Mouse (Mus musculus): ENCODE data around the gene Bfar.
"Not testable (repeated sequence)": the region's sequence is repeated elsewhere in the genome, so short reads cannot be mapped to it uniquely, and the experiment has no call there.

Bfar gene

DNA sequence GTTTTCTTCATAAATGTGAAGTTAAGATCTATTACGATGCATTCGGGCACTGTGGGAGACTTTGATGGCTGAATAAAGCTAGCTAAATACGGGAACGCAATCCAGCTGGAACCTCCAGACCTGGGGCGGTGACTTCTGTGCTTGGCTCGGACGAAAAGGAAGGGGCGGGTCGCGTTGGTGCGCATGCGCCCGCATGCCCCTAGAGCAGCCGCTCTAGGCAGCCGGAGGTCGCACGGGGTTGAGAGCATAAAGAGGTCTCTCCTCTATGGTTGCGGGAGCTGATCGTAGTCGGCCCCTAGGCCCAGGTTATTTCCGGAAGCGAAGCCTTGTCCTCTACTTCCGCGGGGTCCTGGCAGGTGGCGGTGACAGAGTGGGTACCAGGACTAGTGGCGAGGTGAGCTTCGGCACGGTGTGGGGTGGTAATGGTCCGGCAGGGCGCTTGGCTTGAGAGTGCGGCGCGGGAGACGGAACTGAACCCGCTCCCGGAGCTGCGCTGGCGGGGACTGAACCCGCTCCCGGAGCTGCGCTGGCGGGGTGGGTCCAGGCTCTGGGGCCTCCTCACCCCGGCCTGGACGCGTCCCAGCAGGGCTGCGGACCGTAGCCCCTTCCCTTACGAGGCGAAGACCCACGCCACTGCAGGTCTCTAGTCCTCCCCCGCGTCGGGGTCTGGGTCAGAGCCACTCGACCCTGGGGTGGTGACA, at the start of gene Bfar, which contains the start of gene 3110001I22Rik:
Gene Bfar, plus strand, starts transcription at position 174 of the 701 bp plus-strand sequence.
Gene 3110001I22Rik, plus strand, starts transcription at position 245 of the 701 bp plus-strand sequence.
- peak; percentile 82 for DNase-seq (ENCODE audit: low spot score)

DNA sequence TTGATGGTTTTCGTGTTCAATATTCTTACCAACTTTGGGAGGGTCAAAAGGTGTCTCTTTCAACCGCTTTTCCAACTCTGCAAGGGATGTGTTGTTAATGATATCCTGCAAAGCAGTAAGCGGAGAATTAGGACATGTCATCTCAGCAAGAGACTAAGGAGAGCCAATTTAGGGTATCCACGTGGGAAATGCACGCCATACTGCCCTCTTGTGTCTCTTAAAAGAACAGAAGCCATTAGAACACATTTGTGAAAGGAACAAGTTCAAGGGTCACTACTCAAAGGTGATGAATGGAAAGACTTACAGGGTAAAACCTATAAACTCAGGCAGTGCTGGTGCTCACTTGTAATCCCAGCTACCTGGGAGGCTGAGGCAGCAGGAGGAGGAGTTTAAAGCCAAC, 43.3 kb upstream of the Bfar start:
- no peak for DNase-seq (ENCODE audit: low spot score)

DNA sequence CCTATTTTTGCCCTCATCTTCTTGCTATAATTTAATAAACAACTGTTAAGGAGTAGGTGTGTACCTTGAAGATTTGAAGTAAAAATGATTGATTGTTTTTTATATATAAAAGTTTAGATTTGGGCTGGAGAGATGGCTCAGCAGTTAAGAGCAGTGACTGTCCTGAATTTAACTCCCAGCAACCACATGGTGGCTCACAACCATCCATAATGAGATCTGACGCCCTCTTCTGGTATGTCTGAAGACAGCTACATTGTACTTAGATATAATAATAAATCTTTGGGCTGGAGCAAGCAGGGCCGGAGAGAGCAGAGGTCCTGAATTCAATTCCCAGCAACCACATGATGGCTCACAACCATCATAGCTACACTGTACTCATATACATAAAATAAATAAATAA, 33.5 kb upstream of the Bfar start:
- not testable (repeated sequence) for DNase-seq (ENCODE audit: low spot score)

DNA sequence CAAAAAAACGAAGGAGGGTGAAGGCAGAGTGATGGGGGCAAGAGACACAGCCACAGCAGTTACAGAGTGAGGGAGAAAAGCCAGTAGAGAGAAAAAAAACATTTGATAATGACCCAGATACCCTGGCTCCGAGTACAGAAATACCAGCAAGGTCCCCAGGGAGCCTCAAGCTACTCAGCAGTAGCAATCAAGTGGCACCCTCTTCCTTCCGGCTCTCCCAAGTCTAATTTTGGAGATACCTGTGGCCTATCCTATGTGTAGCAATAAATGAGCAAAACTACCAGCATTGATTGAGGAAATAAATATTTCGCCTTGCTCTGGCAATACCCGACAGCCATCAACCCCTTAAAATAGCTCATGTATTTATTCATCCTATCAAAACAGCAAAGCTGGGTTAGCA, 32.1 kb upstream of the Bfar start:
- DNase-seq (ENCODE audit: low spot score): no peak

DNA sequence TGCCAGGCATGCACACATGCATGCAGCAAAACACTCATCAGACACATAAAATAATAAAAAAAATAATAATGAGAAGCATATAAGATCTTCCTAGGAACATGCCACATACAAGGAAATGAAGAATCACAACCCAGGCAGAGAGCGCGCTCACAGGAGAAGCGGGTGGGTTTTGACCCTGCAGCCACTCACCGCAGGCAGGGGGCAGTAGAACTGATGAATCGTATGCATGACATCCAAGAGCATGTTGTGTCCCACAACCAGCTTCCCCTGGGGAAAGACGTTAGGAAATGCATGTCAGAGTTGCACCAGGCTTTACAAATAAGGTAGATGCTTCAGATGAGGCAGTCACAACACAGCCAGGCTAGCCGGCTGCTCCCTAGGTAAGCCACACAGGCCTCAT, 31.6 kb upstream of the Bfar start:
- no peak for DNase-seq (ENCODE audit: low spot score)

DNA sequence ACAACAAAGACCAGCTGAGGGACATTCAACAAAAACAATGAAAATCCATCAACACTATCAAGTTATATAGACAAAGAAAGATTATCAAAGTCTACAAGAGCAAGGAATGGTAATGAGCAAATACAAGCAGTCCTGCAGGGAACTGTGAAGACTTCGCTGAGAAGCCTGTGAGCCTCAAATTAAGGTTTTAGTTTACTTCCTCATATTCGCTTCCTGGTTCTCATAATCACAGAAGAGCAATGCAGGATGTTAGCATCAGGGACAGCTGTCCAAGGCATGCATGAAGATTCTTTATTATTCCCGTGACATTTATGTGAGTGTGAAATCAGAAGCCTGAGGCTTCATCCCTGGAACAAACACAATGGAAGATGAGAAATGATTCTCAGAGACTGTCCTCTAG, 27.2 kb upstream of the Bfar start:
- no peak for DNase-seq (ENCODE audit: low spot score)

DNA sequence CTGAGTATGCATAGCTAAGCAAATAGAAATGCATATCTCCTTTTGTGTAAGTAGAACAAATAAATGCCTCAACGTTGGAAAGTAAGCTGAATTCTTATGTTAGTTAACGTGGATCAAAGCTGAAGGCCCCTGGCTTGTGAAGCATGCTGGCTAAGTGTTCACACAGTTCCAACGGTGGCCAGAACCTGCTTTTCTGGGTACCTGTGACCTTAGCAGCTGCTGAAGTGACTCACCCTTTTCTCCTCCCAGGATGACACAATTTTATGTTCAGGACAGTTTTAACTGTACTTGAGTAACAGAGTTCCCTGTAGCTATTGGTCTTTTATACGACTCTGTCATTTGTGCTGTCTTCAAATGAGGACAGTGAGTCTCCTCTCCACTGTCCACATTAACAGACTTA, 25.7 kb upstream of the Bfar start:
- DNase-seq (ENCODE audit: low spot score): no peak

DNA sequence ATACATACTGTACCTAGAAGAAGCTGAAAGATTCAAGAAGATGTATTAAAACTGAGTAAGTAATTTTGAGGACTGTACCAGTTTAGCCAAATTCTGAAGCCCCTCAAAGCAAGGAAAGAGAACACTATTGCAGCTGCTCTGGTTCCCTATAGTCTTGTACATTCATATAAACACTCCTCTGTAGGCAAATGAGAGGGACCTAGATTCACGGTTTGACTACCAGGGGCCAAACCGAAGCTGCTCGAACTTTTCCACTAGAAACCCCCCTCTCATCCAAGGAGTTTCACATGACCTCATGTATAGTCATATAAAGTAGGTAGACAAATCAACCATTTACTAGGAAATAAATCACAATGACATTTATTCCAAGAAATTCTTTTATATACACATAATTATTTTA, 12.8 kb upstream of the Bfar start:
- DNase-seq (ENCODE audit: low spot score): no peak

DNA sequence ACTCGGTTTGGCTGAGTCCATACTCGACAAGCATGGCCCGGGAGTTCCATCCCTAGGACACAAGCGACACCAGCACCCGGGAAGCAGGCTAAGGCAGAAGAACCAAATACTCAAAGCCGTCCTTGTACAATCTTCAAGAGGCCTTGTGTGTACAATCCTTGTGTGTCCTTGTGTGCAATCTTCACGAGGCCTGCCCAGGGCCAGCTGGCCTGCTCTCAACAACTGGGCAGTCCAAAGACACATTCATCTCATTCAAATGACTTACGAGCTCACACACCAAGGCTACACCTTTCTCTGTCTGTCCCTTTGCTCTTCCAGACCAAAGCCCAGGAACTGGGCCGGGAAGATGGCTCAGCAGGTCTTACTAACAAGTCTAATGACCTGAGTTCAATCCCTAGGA, 10.9 kb upstream of the Bfar start:
- no peak for DNase-seq (ENCODE audit: low spot score)

DNA sequence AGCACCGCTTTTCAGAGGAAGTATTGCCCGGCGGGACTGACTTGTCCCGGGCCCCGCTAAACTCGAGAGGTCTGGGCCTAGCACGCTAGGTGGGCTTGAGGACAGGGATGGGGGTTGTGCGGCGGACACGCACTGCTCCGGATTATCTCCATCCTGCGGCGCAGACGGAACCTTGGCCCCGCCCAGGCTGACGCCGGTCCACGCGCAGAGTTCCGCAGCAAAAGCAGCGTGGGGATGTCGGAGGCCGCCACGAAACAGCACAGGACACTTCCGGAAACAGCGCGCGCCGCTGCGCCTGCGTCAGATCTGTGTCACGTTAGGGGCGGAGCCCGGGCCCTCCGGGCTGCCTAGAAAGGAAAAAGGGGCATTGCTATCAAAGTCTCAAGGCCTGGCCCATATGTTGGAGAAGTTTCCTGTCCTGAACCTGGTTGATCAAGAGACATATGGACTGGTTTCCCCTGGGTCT, 3.7 kb upstream of the Bfar start, which contains the start of gene Parn:
Gene Parn, minus strand, starts transcription at position 293 of the 466 bp plus-strand sequence.
- DNase-seq (ENCODE audit: low spot score): peak; percentile 89

DNA sequence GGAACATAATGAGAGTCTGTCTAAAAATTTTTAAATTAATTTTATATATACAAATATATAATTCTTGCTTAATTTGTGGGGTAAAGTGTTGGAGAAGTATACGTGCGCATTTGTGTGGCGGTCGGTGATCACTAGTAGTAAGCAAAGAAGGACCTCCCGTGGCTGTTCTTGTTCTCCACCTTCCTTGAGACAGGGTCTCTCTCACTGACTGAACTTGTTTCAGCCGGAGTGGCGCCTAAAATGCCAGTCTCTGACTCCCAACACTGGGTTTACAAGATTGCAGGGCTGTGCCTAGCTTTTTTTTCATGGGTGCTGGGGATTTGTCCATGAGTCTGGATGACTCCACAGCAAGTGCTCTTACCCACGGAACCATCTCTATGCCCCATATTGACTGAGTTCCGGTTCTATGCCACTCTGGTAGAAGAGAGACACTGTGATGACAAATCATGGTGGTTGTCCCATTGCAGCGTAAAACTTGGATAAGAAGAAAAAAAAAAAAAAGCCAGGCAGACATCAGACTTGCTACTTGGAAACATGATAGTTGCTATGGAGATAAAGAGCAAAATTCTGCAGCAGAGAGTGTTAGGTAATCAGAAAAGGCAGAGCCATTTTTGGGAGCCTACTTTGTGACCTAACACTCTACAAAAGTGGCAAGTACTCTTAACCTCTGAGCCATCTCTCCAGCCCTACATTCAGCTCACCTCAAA, 3.1 kb upstream of the Bfar start:
- no peak for DNase-seq (ENCODE audit: low spot score)

DNA sequence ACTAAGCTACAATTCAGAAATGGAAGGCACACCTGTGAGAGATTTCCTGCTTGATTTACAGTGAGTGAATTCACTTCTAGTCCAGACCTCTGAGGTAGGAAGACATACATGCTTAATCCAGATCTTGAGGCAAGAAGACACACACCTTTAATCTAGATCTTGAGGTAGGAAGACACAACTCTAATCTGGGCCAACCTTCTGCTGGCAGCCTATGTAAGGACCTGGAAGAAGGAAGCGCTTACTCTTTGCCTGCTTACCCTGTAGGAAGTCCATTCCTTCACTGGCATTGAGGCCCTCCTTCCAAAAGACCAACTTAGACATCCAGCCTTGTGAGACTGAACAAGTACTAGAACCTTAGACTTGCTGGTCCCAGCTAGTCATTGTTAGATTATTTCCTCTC, 2.4 kb upstream of the Bfar start:
- DNase-seq (ENCODE audit: low spot score): no peak

DNA sequence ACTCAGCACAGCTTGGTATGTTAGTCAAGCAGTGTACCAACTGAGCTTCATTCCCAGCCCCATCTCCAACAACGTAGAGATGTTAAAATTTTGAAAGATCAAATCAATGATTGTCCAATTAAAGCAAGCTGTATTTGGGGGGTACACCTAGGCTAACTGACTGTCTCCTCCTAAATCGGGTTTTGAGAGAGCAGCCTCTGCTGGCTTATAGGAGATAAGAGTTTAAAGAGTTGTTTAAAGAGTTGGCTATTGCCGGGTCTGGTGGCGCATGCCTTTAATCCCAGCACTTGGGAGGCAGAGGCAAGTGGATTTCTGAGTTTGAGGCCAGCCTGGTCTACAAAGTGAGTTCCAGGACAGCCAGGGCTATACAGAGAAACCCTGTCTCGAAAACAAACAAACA, 762 bp upstream of the Bfar start:
- not testable (repeated sequence) for DNase-seq (ENCODE audit: low spot score)

DNA sequence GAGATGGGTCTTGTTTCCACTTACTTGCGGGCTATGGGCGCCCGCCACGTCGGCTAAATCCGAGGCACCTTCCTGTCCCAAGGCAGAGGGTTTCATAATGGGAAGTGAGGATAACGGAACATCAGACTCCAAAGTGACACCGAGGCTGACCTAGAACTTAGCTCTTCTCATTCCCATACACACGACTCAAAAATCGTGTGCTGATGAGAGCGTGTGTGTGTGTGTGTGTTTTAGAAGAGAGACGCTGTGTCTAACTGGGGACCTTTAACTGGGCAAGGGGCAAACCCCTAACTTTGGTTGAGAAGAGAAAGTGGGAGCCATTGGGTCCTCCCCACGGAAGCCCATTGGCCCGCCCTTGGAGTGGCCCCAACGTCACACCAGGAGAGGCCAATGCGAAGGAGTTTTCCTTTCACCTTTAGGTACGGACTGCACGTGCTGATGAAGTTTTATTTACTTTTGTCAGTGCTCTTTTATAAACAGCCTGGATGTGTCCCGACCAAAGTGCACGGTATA, 784 bp downstream of the Bfar start:
- DNase-seq (ENCODE audit: low spot score): peak; percentile 66

DNA sequence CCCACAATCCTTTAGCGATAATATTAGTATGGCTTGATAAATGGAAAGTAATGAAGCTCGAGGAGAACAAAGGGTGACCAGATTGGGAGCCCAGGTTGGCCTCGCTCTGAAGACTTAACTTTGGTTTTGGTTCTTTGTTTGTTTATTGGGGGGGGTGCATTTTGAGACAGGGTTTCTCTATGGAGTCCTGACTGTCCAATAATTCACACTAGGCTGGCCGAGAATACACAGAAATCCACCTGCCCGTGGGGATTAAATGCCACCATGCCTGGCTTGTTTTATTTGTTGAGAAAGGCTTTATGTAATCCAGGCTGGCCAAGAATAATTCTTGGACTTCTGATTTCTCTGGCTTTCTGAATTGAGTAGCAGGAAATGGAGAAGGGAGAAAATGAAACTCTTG, 1.5 kb downstream of the Bfar start:
- DNase-seq (ENCODE audit: low spot score): no peak

DNA sequence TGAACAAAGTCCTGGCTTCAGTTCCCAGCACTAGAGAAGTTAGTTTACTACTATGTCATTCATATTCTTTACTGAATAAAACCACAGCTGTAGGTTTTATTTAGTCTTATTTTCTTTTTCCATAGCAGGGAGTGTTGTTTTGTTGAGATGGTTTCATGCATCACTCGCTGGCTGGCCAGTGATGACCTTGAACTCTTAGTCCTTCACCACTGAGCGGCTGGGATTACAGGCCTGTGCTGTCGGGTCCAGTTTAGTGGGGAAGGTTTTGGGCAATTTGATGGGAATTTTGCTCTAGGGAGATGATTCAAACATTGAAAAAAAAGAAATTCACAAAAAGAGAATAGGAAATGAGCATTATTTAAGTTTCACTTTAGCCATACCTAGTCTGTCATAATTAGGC, 2.9 kb downstream of the Bfar start:
- no peak for DNase-seq (ENCODE audit: low spot score)

DNA sequence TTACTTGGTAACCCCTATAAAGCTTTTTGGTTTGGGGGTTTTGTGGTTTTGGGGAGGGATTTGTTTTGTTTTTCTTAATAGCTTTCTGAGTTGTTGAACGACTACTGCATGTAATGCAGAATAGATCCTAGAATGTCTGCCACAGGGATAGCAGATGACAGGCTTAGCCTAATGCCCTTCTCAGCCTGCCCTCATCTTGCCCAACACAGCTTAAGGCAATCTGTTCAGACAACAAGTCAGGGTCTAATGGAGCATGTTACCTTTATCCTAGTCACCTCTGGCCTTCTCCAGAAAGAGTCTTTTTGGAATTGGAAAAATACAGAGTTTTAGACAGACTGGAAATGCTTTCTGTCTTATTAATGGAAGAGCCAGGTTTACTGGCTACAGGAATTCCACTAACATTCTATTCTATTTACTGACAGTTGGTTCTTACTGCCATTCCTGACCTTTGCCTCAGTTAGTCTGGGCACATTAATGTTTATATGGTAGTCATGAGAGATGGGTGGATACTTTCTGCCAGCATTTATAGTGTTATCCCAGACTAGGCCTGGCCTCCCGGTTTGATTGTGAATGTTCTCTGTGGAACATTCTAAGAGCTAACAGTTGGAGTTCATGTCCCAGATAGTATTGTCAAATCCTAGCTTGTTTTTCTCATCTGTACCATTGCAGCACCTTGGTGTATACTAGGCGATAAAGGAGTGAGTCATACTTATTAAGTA, 7.1 kb downstream of the Bfar start:
- no peak for DNase-seq (ENCODE audit: low spot score)

DNA sequence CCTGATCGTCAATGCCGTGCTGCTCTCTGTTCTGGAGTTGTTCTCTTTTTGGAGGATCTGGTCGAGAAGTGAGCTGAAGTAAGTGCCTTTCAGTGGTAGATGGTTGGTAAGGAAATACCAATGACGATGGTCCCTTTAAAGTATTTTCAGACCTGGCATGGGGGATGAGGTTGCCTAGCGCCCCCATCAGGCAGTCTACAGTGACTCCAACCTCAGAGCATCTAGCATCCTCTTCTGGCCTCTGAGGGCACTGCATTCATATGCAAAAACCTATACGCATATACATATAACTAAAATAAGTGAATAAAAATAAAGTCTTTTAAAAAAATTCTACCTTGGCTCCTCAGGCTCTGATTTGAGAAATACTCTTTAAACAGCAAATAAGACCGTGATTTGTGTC, 27.3 kb downstream of the Bfar start:
- no peak for DNase-seq (ENCODE audit: low spot score)

DNA sequence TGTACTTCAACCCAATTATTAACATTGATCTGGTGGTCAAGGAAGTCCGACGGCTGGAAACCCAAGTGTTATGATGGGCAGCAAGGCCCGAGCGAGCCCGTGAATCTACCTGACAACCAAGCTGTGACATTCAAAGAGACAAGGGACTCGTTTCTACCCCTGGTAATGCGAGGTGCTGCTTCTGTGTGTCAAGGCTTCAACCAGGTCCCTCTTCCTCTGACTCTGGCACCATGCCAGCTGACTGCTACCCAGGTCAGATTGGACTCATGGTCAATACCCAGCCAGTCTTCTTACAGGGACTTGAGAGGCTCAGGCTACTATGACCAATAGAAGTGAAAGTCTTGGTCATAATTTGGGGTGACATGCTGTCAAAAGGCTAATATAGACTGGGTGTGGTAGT, 30.5 kb downstream of the Bfar start:
- no peak for DNase-seq (ENCODE audit: low spot score)

DNA sequence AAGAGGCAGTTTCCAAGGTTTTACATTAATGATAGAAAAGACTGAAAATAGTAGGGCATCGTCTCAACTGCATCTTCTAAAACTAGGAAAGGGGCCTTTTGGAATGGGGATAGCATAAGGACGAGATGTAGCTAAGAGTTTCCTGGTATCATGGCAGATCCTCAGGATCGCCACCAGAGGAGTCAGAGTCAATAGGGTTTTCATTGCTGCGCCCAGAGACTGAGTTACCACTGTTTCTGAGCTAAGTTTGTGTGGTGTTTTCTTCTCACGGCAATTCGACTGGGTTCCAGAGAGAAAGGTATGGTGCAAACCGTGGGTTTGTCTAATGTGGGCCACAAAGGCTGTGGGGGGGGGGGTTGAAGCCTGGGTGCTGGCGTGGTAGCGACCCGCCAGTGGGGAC, 33.0 kb downstream of the Bfar start:
- no peak for DNase-seq (ENCODE audit: low spot score)

DNA sequence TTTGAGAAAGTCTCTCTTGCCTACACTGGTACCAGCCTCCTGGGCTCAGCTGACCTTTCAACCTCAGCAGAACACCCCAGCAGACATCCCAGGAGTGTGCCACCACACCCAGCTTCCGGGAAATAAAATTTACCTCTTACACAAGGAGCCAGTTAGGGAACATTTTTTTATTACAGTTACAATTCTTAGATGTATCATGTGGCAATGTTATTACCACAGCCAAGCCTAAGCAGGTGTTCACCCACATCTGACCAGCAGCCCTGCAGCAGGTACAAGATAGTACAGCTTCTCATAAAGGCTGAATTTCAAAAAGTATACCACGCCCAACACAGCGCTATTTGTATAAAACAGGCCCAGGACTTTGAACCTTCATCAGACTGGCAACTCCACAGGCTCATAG, 43.3 kb downstream of the Bfar start:
- no peak for DNase-seq (ENCODE audit: low spot score)

DNA sequence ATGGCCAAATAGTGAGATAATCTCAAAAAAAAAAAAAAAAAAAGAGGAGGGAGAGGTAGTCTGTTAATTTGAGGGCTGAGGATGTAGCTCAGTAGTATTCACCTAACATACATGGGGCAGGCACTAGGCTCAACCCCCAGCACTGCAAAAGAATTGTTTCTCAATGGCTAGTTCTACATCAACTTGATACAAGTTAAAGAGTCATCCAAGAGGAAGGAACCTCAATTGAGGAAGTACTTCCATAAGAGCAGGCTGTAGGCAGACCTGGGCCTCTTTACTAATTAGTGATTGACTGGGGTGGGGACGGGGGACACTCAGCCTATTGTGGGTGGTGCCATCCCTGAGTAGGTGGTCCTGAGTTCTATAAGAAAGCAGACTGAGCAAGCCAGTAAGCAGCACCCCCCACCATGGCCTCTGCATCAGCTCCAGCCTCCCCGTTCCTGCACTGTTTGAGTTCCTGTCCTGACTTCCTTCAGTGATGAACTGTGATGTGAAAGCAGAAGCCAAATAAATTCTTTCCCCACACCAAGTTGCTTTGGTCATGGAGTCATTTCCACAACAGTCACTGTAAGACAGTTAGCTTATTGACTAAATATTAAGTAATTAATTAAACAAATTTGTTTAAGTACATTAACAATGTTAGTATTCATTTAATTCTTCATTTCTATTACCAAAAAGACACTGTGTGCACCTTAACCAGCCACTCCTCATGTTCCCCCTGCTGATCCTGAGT, 45.3 kb downstream of the Bfar start:
- DNase-seq (ENCODE audit: low spot score): no peak
